Mouse (Mus musculus): ENCODE measurements around the gene Stil.

Gene Stil

GRCm38 (mm10) chr4:115079821-115080349, 79.9 kb downstream of the Stil start:
- DNase-seq (ENCODE audit: low read depth), result no peak

- no peak for DNase-seq (ENCODE audit: low read depth)
These were observed 83.1 kb downstream of the Stil start for GRCm38 (mm10) chr4:115083031-115083430.

GRCm38 (mm10) chr4:115085522-115086095, 85.7 kb downstream of the Stil start:
- DNase-seq (ENCODE audit: low read depth), result peak; percentile 83

- DNase-seq (ENCODE audit: low read depth), result no peak
These were observed 86.3 kb downstream of the Stil start for GRCm38 (mm10) chr4:115086257-115086656.

- DNase-seq (ENCODE audit: low read depth), result peak; percentile 55
These were observed 86.9 kb downstream of the Stil start for GRCm38 (mm10) chr4:115086763-115087415.

GRCm38 (mm10) chr4:115088611-115089338, 88.8 kb downstream of the Stil start, which contains the start of gene Pdzk1ip1:
Pdzk1ip1 (plus strand) TSS chr4:115088708.
- DNase-seq (ENCODE audit: low read depth), result peak; percentile 71

GRCm38 (mm10) chr4:115090592-115090991, 90.6 kb downstream of the Stil start:
- no peak for DNase-seq (ENCODE audit: low read depth)

- DNase-seq (ENCODE audit: low read depth), result no peak
These were observed 91.8 kb downstream of the Stil start for GRCm38 (mm10) chr4:115091806-115092205.

Measured in NIH3T3 (cell line).